Mouse (Mus musculus) MEL (cell line): ENCODE results near the gene Psmb11.

Source experiments
- CTCF ChIP-seq, 3 experiments: IDR thresholded peaks in 2 of 3; conservative IDR thresholded peaks in 1 of 3; 2 replicates each; pipeline ENCODE4 v1.5.1; 2011 to 2012; ENCODE audit warnings: low read length in 3 of 3, low read depth in 2 of 3, mild to moderate bottlenecking in 2 of 3, improper control_type of control experiment in 1 of 3, inconsistent platforms in 1 of 3, mixed read lengths in 1 of 3, moderate library complexity in 1 of 3; ENCODE audit not compliant: control insufficient read depth in 1 of 3, insufficient read depth in 1 of 3, poor library complexity in 1 of 3, severe bottlenecking in 1 of 3
- EP300 ChIP-seq, 2 experiments: IDR thresholded peaks; 2 replicates each; pipeline ENCODE4 v1.6.1; 2011; ENCODE audit warnings: improper control_type of control experiment in 2 of 2, low read length in 2 of 2, low read depth in 1 of 2, mild to moderate bottlenecking in 1 of 2
- GABPA ChIP-seq: IDR thresholded peaks from 2 replicates; pipeline ENCODE4 v1.6.1; 2012; ENCODE audit warnings: low read depth, mild to moderate bottlenecking, inconsistent platforms, low read length, improper control_type of control experiment, moderate library complexity
- MEF2A ChIP-seq: IDR thresholded peaks from 2 replicates; pipeline ENCODE4 v1.6.1; 2014; ENCODE audit warnings: low read depth, mild to moderate bottlenecking, inconsistent platforms, low read length, improper control_type of control experiment; ENCODE audit not compliant: poor library complexity, insufficient replicate concordance, severe bottlenecking; ENCODE audit errors: extremely low read depth
- POLR2A ChIP-seq, 2 experiments: IDR thresholded peaks; 2 replicates each; pipeline ENCODE4 v1.6.1; 2011 to 2012; ENCODE audit warnings: low read length in 2 of 2, mild to moderate bottlenecking in 2 of 2, control low read depth in 1 of 2, improper control_type of control experiment in 1 of 2, low read depth in 1 of 2, moderate library complexity in 1 of 2; ENCODE audit not compliant: control insufficient read depth in 1 of 2, insufficient read depth in 1 of 2, poor library complexity in 1 of 2
- POLR2AphosphoS2 ChIP-seq: IDR thresholded peaks from 2 replicates; pipeline ENCODE4 v1.6.1; 2011; ENCODE audit warnings: low read length, improper control_type of control experiment
- TAL1 ChIP-seq: IDR thresholded peaks from 2 replicates; pipeline ENCODE4 v1.6.1; 2012; ENCODE audit warnings: mild to moderate bottlenecking, inconsistent platforms, low read length, moderate library complexity, mixed read lengths
- TBP ChIP-seq: IDR thresholded peaks from 2 replicates; pipeline ENCODE4 v1.8.0; 2011; ENCODE audit warnings: low read depth, low read length, improper control_type of control experiment
- ZC3H11A ChIP-seq: IDR thresholded peaks from 2 replicates; pipeline ENCODE4 v1.6.1; 2012; ENCODE audit warnings: low read depth, mild to moderate bottlenecking, inconsistent platforms, low read length, improper control_type of control experiment
- ZMIZ1 ChIP-seq: IDR thresholded peaks from 2 replicates; pipeline ENCODE4 v1.6.1; 2012; ENCODE audit warnings: low read depth, mild to moderate bottlenecking, inconsistent platforms, low read length, improper control_type of control experiment, moderate library complexity

DNA sequence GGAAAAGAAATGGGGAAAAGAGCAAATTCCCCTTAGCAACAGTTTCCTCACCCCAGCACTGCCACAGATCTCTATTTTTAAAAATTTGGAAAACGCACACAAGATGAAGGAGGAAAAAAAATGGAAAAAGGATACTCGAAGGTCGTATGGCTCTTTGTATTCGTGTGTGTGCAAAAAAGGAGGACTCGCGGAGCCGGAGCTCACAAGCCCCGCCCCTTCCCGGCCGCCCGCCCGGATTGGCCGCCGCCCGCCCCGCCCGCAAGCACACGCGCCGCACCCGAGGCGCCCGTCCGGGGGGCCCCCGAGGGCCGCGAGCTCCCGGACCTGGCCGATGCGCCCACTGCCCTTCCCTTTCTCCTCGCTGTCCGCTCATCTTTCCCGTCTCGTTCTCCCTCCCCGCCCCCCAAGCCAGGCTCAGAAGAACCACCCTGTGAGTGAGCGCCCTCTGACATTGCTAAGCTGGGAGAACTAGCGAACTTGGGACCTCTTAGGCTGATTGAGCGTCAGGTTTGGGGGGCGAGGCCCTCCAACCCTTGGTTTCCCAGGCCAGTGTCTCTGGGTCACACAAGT is 15.4 kb upstream of the Psmb11 start, which contains the start of gene 4931414P19Rik:
- TF ChIP-seq POLR2AphosphoS2 (no peak; the same call in 1 of the 2 replicates), MEF2A (no peak), EP300 (IDR thresholded peaks at IDR 0.05; ENCODE audit: low read depth in 1 of 2, low read length in 2 of 2) (no peak), GABPA (no peak), ZC3H11A (no peak), POLR2A (IDR thresholded peaks at IDR 0.05; ENCODE audit: control insufficient read depth in 1 of 2, insufficient read depth in 1 of 2, low read depth in 1 of 2, low read length in 2 of 2, poor library complexity in 1 of 2) (peak in 1 of 2 experiments; percentile 64; a peak in 2 of 4 replicates), TBP (0 out of 2 replicates have a peak, but pooled peaks have one; percentile 32), CTCF (IDR thresholded peaks at IDR 0.05 in 2 of 3, conservative IDR thresholded peaks at IDR 0.05 in 1 of 3; ENCODE audit: control insufficient read depth in 1 of 3, insufficient read depth in 1 of 3, low read depth in 2 of 3, low read length in 3 of 3, poor library complexity in 1 of 3, severe bottlenecking in 1 of 3) (no peak), TAL1 (no peak), ZMIZ1 (no peak)
